Mouse (Mus musculus): Measurements from ENCODE around the gene H13. TPM values are rescaled to one million over a fixed set of nuclear protein-coding genes. Genes with fewer than 3 reads are reported as not detected.

The H13 gene
- total and polyA plus RNA-seq, 3 experiments, result 164 to 395 (median 202) TPM

DNA sequence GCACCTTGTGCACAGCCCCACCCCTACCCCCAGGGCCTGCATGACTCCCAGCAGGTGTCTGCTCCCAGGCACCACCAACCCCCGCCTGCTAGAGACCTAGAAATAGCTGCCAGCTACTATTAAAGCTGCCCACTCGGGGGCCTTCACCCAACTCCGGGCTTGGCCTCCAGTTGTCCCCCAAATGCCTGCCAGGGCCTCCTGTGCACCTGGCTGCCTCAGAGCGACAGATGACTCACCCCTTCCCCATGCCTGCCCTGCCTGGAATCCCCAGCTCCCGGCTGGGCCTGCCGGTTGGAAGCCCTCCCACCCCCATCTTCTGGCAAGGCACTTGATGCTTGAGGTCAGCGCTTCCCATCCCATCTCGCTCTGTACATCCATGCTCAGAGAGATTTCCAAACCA lies 31.5 kb downstream of the H13 start:
- DNase-seq, result no peak

GRCm38 (mm10) chr2:152703596-152704255 lies 34.5 kb downstream of the H13 start:
- no peak for DNase-seq

- no peak for DNase-seq
These were observed 35.0 kb downstream of the H13 start for GRCm38 (mm10) chr2:152704256-152704605.

GRCm38 (mm10) chr2:152704811-152705370 lies 35.6 kb downstream of the H13 start:
- DNase-seq, result no peak

DNA sequence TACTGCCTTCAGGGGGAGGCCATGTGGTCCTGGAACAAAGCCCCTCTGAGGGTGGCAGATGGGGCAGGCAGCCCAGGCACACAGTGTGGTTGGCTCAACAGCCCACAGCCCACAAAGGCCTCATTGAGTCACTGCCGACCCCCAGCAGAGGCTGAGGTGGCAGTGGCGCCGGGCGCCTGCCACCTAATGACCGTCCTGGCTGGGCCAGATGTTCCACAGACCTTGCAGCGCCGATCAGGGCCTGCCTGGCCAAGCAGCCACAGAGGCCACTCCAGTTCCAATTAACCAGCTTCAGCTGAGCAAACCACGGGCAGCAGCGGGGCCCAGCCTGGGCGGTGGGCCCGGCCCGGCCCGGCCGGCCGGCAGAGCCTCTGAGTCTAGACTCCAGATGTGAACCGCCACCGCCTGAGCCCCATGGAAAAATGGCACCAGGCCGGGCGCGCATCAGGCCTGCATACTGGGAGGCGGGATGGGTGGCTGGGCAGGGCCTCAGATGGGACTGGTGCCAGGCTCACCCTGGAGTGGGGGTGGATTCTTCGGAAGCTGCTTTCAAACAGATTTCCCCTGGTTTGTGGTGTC lies 36.8 kb downstream of the H13 start:
- DNase-seq, result peak; percentile 75

- no peak for DNase-seq
These were observed 37.9 kb downstream of the H13 start for GRCm38 (mm10) chr2:152707186-152707585.

- peak; percentile 96 for DNase-seq
These were observed 38.4 kb downstream of the H13 start for GRCm38 (mm10) chr2:152707627-152708026.

GRCm38 (mm10) chr2:152709066-152709465 lies 39.8 kb downstream of the H13 start:
- DNase-seq, result no peak

- DNase-seq, result no peak
These were observed 47.0 kb downstream of the H13 start for GRCm38 (mm10) chr2:152716241-152716772.

- DNase-seq, result no peak
These were observed 48.4 kb downstream of the H13 start for GRCm38 (mm10) chr2:152717652-152718051.

DNA sequence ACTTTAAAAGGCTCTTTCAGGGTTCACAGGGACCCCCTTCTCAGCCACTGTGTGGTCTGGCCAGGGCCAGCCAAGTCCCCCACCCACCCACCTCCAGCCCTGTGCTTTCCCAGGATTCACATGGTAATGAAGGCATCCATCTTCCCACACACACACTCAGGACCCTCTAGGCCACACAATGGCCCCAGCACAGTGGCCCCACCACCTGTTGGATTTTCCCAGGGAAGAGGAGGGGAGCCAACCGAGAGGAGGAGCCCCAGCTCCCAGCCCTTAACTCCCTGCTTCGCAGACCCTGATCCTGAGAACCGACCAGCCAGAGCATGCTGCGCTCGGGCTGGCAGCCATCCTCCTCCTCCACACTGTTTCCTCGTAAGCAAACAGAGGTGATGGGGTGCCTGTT lies 48.8 kb downstream of the H13 start:
- no peak for DNase-seq

GRCm38 (mm10) chr2:152723651-152724331 lies 54.5 kb downstream of the H13 start:
- DNase-seq, result peak; percentile 57

DNA sequence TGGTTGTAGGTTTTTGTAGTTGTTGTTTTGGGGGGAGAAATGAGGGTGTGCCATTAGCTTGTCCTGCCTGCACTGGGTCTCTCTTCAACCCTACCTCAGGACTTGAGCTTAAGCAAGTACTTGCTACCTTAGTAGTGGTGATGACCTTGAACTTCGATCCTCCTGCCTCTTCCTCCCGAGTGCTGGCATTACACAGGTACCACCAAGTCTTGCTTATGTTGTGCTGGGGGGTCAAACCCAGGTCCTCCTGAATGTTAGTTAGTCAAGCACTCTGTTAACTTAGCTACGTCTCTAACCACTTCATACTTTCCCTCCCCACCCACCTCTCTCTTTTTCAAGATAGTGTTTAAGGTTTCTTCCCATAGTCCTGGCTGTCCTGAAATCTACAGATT lies 55.1 kb downstream of the H13 start:
- DNase-seq, result no peak

GRCm38 (mm10) chr2:152725178-152725750 lies 56.0 kb downstream of the H13 start:
- no peak for DNase-seq

- no peak for DNase-seq
These were observed 57.0 kb downstream of the H13 start for GRCm38 (mm10) chr2:152726213-152726612.

DNA sequence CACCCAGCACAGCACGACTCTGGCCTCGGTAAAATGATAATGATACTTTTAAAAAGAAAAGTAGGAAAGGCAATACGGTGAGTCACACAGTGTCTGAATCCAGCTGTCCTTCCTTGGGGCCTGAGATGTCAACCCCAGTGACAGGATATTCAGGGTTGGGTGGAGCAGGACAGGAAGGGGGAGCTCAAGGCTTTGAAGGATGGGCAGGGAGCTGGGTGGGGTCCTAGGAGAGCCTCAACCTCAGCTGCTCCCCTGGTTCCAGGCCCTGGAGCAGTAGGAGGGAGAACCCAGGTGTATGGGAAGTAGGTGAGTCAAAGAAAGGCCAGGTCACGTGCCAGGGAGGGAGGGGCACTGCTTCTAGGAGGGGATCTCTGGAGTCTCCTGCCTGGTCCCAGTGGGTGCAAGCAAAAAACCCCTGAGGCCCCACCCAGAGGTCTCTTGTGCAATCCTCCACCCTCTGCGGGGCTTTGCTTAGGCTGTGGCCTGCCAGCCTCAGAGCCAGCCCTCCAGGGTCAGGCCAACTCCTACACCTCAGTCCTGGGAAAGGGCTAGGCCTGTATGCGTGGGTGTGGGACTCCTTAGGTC lies 57.6 kb downstream of the H13 start:
- DNase-seq, result peak; percentile 63

GRCm38 (mm10) chr2:152727795-152728510 lies 58.7 kb downstream of the H13 start:
- DNase-seq, result peak; percentile 51

DNA sequence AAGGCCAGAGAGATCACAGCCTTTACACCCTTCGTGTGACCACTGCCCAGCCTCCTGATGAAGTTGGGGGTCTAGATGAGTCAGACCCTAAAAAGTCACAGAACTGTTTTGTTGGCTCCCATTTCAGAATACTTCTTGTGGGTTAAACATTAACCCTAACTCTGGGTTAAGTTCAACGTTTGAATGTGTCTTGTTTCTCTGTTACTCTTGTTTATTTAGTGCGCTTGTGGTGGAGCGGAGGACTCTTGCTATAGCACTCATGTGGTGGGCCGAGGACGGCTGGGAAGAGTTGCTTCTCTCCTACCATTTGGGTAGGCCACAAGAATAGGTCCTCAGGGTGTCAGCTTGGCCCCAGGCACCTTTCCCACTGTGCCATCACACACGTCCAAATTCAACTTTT lies 59.3 kb downstream of the H13 start:
- DNase-seq, result no peak

GRCm38 (mm10) chr2:152729013-152729635 lies 59.9 kb downstream of the H13 start:
- peak; percentile 29 for DNase-seq

- peak; percentile 78 for DNase-seq
These were observed 60.4 kb downstream of the H13 start for GRCm38 (mm10) chr2:152729636-152730020.

DNA sequence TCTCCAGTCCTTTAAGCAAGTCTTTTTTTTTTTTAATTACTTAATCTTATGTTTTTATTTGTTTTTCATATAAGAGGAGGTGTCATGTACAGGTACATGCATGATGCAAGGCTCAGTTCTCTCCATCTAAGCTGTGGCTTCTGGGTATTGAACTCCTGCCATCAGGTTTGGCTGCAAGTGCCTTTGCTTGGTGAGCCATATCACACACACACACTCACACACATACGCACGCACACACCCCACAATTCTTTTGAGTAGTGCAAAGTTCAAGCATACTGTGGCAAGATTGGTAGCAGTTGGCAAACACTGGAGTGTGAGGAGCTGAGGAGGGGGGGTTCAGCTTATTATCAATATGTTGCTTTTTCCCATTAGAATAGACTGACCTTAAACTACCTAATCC lies 63.9 kb downstream of the H13 start:
- no peak for DNase-seq

All from adrenal gland, adult 2 months (tissue).